Mouse (Mus musculus): ENCODE measurements around the gene Snai3. TPM values are rescaled to one million over a fixed set of nuclear protein-coding genes. Genes with fewer than 3 reads are reported as not detected.

The Snai3 gene
- 0.68 TPM for polyA plus RNA-seq (2015; fragmentation: Illumina TruSeq; extraction: RNeasy Lipid Tissue Mini Kit (QIAGEN cat#74804); ENCODE audit: insufficient read depth, low read depth, low replicate concordance)

DNA sequence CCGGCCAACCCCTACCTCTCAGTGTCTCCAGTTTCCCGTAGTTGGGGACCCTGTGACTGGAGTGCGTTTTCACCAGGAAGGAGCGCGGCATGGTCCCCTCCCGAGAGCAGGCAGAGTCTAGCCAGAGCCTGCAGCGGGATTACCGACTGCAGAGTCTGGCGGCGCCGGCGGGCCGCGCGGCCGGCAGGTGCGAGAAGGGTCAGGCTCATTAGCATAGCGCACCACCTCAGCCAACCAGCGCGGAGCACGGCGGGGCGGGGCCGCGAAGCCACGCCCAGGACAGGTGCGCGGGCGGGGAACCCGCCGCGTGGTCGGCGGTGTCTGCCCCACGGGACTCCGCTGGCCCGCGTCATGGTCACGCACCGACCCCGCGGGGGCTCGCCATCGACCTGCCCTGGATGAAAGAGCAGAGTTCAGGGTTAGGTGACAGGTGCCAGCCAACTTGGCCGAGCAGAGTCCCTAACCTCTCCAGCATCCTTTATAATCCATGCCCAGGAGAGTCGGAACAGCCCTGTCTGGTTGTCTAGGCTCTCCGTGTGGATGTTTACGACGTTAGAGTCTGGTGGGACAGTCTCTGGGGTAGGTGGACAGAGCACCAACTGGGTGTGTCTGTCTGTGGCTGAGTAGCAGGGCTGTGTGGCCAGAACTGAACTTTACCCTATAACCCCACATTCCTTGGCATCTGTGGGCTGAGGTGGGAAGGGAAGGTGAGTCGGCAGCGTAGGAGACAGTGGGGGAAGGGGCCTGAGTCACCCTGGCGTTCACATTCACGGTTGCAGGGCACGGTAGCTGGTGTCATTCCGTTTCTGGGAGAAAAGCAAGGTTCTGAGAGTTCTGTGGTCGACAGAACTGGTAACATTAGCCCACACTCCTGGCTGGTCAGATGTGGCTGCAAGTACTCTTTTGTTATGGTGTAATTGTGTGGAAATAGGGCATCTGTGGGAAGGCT lies at the start of gene Snai3:
Gene Snai3 (minus strand): TSS at position 210 of the 949 bp plus-strand sequence.

DNA sequence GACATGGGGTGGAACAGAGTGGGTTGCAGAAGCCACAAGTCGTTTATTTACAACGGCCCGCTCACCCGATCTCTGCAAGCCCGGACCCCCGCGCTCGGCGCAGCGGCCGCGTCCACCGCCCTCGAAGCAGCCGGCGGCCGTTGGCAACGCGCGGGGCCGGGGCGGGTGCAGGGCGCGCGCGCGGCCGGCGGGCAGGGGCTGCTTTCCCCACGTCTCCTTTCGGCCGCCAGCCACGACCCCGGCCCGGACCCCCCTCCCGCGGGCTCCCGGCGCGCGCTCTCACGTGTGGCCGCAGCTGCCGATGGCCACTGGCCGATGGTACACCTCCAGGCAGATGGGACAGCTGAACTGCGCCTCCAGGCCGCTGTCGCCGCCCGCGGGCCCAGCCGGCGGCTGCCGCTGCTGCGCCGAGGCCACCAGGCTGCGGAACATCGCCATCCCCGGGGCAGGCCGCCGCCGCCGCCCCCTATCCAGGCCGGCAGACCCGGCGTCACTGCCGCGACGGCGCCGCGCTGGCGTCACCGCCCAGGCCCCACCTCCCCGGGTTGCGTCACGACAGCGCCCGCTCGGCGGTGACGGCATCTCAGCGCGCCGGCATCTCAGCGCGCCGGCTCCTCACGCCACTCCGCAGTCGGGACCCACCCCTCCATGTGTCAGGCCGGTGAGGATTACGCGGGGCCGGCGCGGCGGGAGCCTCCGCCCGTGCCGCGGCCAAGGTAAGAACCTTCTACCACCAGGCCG lies 15.2 kb upstream of the Snai3 start, which contains the start of the genes Rnf166 and Ctu2:
Gene Rnf166 (minus strand): TSS at position 485 of the 741 bp plus-strand sequence.
Gene Ctu2 (plus strand): TSS at position 564 of the 741 bp plus-strand sequence.

GRCm38 (mm10) chr8:122443262-122444006 lies 17.1 kb downstream of the Snai3 start, which contains the start of gene Mvd:
Gene Mvd, minus strand, starts transcription at chr8:122443422.

GRCm38 (mm10) chr8:122432443-122433268 lies 27.9 kb downstream of the Snai3 start, which contains the start of gene Cyba:
Gene Cyba, minus strand, starts transcription at chr8:122432930.

GRCm38 (mm10) chr8:122421376-122422070 lies 39.0 kb downstream of the Snai3 start, which contains the start of gene Il17c:
Gene Il17c, plus strand, starts transcription at chr8:122422020.

Other genes with a start within 250 kb of the Snai3 start
- gene Zfpm1, start 178.6 kb downstream of the Snai3 start, polyA plus RNA-seq (2015; fragmentation: Illumina TruSeq; extraction: RNeasy Lipid Tissue Mini Kit (QIAGEN cat#74804); ENCODE audit: insufficient read depth, low read depth, low replicate concordance): 12.2 TPM
- gene Trhr2, start 100.0 kb downstream of the Snai3 start, polyA plus RNA-seq (2015; fragmentation: Illumina TruSeq; extraction: RNeasy Lipid Tissue Mini Kit (QIAGEN cat#74804); ENCODE audit: insufficient read depth, low read depth, low replicate concordance): not detected
- 11.0 TPM for gene Zc3h18, start 84.1 kb downstream of the Snai3 start, polyA plus RNA-seq (2015; fragmentation: Illumina TruSeq; extraction: RNeasy Lipid Tissue Mini Kit (QIAGEN cat#74804); ENCODE audit: insufficient read depth, low read depth, low replicate concordance)
- gene Il17c, start 38.7 kb downstream of the Snai3 start, polyA plus RNA-seq (2015; fragmentation: Illumina TruSeq; extraction: RNeasy Lipid Tissue Mini Kit (QIAGEN cat#74804); ENCODE audit: insufficient read depth, low read depth, low replicate concordance): not detected
- 26.7 TPM for gene Cyba, start 27.8 kb downstream of the Snai3 start, polyA plus RNA-seq (2015; fragmentation: Illumina TruSeq; extraction: RNeasy Lipid Tissue Mini Kit (QIAGEN cat#74804); ENCODE audit: insufficient read depth, low read depth, low replicate concordance)
- 4.5 TPM for gene Mvd, start 17.3 kb downstream of the Snai3 start, polyA plus RNA-seq (2015; fragmentation: Illumina TruSeq; extraction: RNeasy Lipid Tissue Mini Kit (QIAGEN cat#74804); ENCODE audit: insufficient read depth, low read depth, low replicate concordance)
- 9.4 TPM for gene Rnf166, start 15.3 kb upstream of the Snai3 start, polyA plus RNA-seq (2015; fragmentation: Illumina TruSeq; extraction: RNeasy Lipid Tissue Mini Kit (QIAGEN cat#74804); ENCODE audit: insufficient read depth, low read depth, low replicate concordance)
- gene Ctu2, start 15.4 kb upstream of the Snai3 start, polyA plus RNA-seq (2015; fragmentation: Illumina TruSeq; extraction: RNeasy Lipid Tissue Mini Kit (QIAGEN cat#74804); ENCODE audit: insufficient read depth, low read depth, low replicate concordance): 6.3 TPM
- gene Piezo1, start 90.6 kb upstream of the Snai3 start, polyA plus RNA-seq (2015; fragmentation: Illumina TruSeq; extraction: RNeasy Lipid Tissue Mini Kit (QIAGEN cat#74804); ENCODE audit: insufficient read depth, low read depth, low replicate concordance): 16.5 TPM
- 1.1 TPM for gene Cdt1, start 107.3 kb upstream of the Snai3 start, polyA plus RNA-seq (2015; fragmentation: Illumina TruSeq; extraction: RNeasy Lipid Tissue Mini Kit (QIAGEN cat#74804); ENCODE audit: insufficient read depth, low read depth, low replicate concordance)
- gene Aprt, start 116.2 kb upstream of the Snai3 start, polyA plus RNA-seq (2015; fragmentation: Illumina TruSeq; extraction: RNeasy Lipid Tissue Mini Kit (QIAGEN cat#74804); ENCODE audit: insufficient read depth, low read depth, low replicate concordance): 22.5 TPM
- 1.8 TPM for gene Galns, start 150.7 kb upstream of the Snai3 start, polyA plus RNA-seq (2015; fragmentation: Illumina TruSeq; extraction: RNeasy Lipid Tissue Mini Kit (QIAGEN cat#74804); ENCODE audit: insufficient read depth, low read depth, low replicate concordance)
- 17.6 TPM for gene Trappc2l, start 150.9 kb upstream of the Snai3 start, polyA plus RNA-seq (2015; fragmentation: Illumina TruSeq; extraction: RNeasy Lipid Tissue Mini Kit (QIAGEN cat#74804); ENCODE audit: insufficient read depth, low read depth, low replicate concordance)
- gene Pabpn1l, start 162.0 kb upstream of the Snai3 start, polyA plus RNA-seq (2015; fragmentation: Illumina TruSeq; extraction: RNeasy Lipid Tissue Mini Kit (QIAGEN cat#74804); ENCODE audit: insufficient read depth, low read depth, low replicate concordance): not detected
- 11.7 TPM for gene Cbfa2t3, start 238.4 kb upstream of the Snai3 start, polyA plus RNA-seq (2015; fragmentation: Illumina TruSeq; extraction: RNeasy Lipid Tissue Mini Kit (QIAGEN cat#74804); ENCODE audit: insufficient read depth, low read depth, low replicate concordance)

All from pancreas, adult 10 weeks (tissue).